8 mouse cellular contexts compared by ENCODE assay signal in genomic region chr1:89580031-89580998, GRCm38 (mm10).
DNase-seq lines count a peak whose midpoint lies in the region; ATAC-seq and TF ChIP-seq lines count a peak whose summit lies in the region.

No protein-coding gene starts in this region.

- TF ChIP-seq CTCF in E14TG2a.4 (conservative IDR thresholded peaks at IDR 0.05; ENCODE audit: low read length), result no peak
- no peak for TF ChIP-seq CTCF in olfactory bulb, adult 2 months (IDR thresholded peaks at IDR 0.05; ENCODE audit: insufficient read depth, low read depth, low read length)

- no peak for TF ChIP-seq POLR2A in olfactory bulb, adult 2 months (IDR thresholded peaks at IDR 0.05; ENCODE audit: insufficient read depth, low read depth, low read length)

- peaks cover 20% of the 10 kb centered on the region for H3K27me3 ChIP-seq in E14TG2a.4 (ENCODE audit: insufficient read depth, low read length)
- H3K27me3 ChIP-seq in forebrain, embryonic 13.5 days, result peaks cover 20% of the 10 kb centered on the region; the same call in 1 of the 2 replicates
- peaks cover 4% of the 10 kb centered on the region; the same call in 1 of the 2 replicates for H3K27me3 ChIP-seq in heart, embryonic 16.5 days (ENCODE audit: control insufficient read depth, insufficient read depth, low read length)
- peaks cover 37% of the 10 kb centered on the region for H3K27me3 ChIP-seq in liver, embryonic 16.5 days (ENCODE audit: control insufficient read depth, insufficient read depth, low read depth, low read length)

- H3K4me3 ChIP-seq in E14TG2a.4 (replicated peaks; ENCODE audit: low read length), result peak overlapping the region; percentile 86
- H3K4me3 ChIP-seq in brown adipose tissue, adult 24 weeks (ENCODE audit: insufficient read depth, low read depth, low read length), result peak overlapping the region; percentile 66
- peak overlapping the region; percentile 75 for H3K4me3 ChIP-seq in forebrain, embryonic 13.5 days
- H3K4me3 ChIP-seq in heart, embryonic 16.5 days (ENCODE audit: low read length), result peak overlapping the region; percentile 74
- H3K4me3 ChIP-seq in liver, embryonic 16.5 days (ENCODE audit: low read depth, low read length), result peak overlapping the region; percentile 62
- peak overlapping the region; percentile 77 for H3K4me3 ChIP-seq in olfactory bulb, adult 2 months (ENCODE audit: insufficient read depth, low read depth, low read length)

- no peak overlapping the region for H3K27ac ChIP-seq in brown adipose tissue, adult 24 weeks (replicated peaks; ENCODE audit: low read depth, low read length)
- H3K27ac ChIP-seq in forebrain, embryonic 13.5 days, result peak overlapping the region; percentile 93
- H3K27ac ChIP-seq in heart, embryonic 16.5 days (ENCODE audit: low read length), result peak overlapping the region; percentile 58
- no peak overlapping the region for H3K27ac ChIP-seq in liver, embryonic 16.5 days (ENCODE audit: low read length)
- no peak overlapping the region for H3K27ac ChIP-seq in olfactory bulb, adult 2 months (ENCODE audit: insufficient read depth, low read depth, low read length)

- H3K9me3 ChIP-seq in E14TG2a.4 (ENCODE audit: low read length), result peaks cover 10% of the 10 kb centered on the region; the same call in 1 of the 2 replicates
- H3K9me3 ChIP-seq in forebrain, embryonic 13.5 days (replicated peaks), result no peaks in the 10 kb centered on the region
- no peaks in the 10 kb centered on the region for H3K9me3 ChIP-seq in heart, embryonic 16.5 days (replicated peaks; ENCODE audit: control insufficient read depth, low read length)
- H3K9me3 ChIP-seq in liver, embryonic 16.5 days (replicated peaks; ENCODE audit: control insufficient read depth, low read length), result no peaks in the 10 kb centered on the region

- peaks cover 42% of the 10 kb centered on the region for H3K4me1 ChIP-seq in E14TG2a.4 (replicated peaks; ENCODE audit: low read depth, low read length)
- H3K4me1 ChIP-seq in brown adipose tissue, adult 24 weeks (ENCODE audit: control insufficient read depth, insufficient read depth, insufficient read length, low read length), result peaks cover 17% of the 10 kb centered on the region
- peaks cover 73% of the 10 kb centered on the region for H3K4me1 ChIP-seq in forebrain, embryonic 13.5 days
- peaks cover 23% of the 10 kb centered on the region for H3K4me1 ChIP-seq in heart, embryonic 16.5 days (ENCODE audit: control insufficient read depth, insufficient read depth, low read length)
- peaks cover 2% of the 10 kb centered on the region for H3K4me1 ChIP-seq in liver, embryonic 16.5 days (ENCODE audit: control insufficient read depth, low read depth, low read length)
- peaks cover 28% of the 10 kb centered on the region for H3K4me1 ChIP-seq in olfactory bulb, adult 2 months (ENCODE audit: control insufficient read depth, insufficient read depth, low read length)

- peak overlapping the region; percentile 97 for H3K4me2 ChIP-seq in forebrain, embryonic 13.5 days
- H3K4me2 ChIP-seq in heart, embryonic 16.5 days (ENCODE audit: low read depth, low read length), result peak overlapping the region; percentile 100
- peak overlapping the region; percentile 79 for H3K4me2 ChIP-seq in liver, embryonic 16.5 days (ENCODE audit: low read depth, low read length)

- peak; percentile 89 to 91 for DNase-seq in kidney, postnatal 4 days
- DNase-seq in urinary bladder, adult 18-20 months (ENCODE audit: low spot score in 2 of 2), result peak; percentile 66 to 68

- peak; percentile 82 for ATAC-seq in forebrain, embryonic 13.5 days
- peak; percentile 75 for ATAC-seq in heart, embryonic 16.5 days (replicated peaks; ENCODE audit: extremely low read depth, insufficient read depth, low FRiP score)
- peak; percentile 73 for ATAC-seq in liver, embryonic 16.5 days (ENCODE audit: low read depth)

- H3K9ac ChIP-seq in forebrain, embryonic 13.5 days, result peak overlapping the region; percentile 90
- peak overlapping the region; percentile 79 for H3K9ac ChIP-seq in heart, embryonic 16.5 days (ENCODE audit: low read length)
- H3K9ac ChIP-seq in liver, embryonic 16.5 days (ENCODE audit: low read depth, low read length), result peak overlapping the region; percentile 39; the same call in 1 of the 2 replicates

- under 1% methylated on average over 107 of the region's 146 CpGs for WGBS in forebrain, embryonic 13.5 days
- under 1% methylated on average over 132 of the region's 146 CpGs for WGBS in heart, embryonic 16.5 days
- WGBS in liver, embryonic 16.5 days (ENCODE audit: insufficient replicate concordance), result under 1% methylated on average over 109 of the region's 146 CpGs
- under 1% methylated on average over 144 of the region's 146 CpGs for WGBS in olfactory bulb, adult 2 months

- no peaks in the 10 kb centered on the region for H3K36me3 ChIP-seq in E14TG2a.4 (ENCODE audit: insufficient read depth, low read length)
- no peaks in the 10 kb centered on the region for H3K36me3 ChIP-seq in forebrain, embryonic 13.5 days (ENCODE audit: poor library complexity, severe bottlenecking)
- no peaks in the 10 kb centered on the region for H3K36me3 ChIP-seq in heart, embryonic 16.5 days (ENCODE audit: control insufficient read depth, insufficient read depth)
- no peaks in the 10 kb centered on the region for H3K36me3 ChIP-seq in liver, embryonic 16.5 days (ENCODE audit: control insufficient read depth, insufficient read depth)

Comparison
In these comparisons a context has a peak if more than half of its experiments do, and no peak if none do; other contexts are left out.
1. H3K27ac ChIP-seq: peak in forebrain, embryonic 13.5 days (single experiment) and heart, embryonic 16.5 days (single experiment); none in brown adipose tissue, adult 24 weeks (single experiment), liver, embryonic 16.5 days (single experiment) and olfactory bulb, adult 2 months (single experiment).
2. H3K9ac ChIP-seq: peak in every context shown above with its lines; median percentile 90 in forebrain, embryonic 13.5 days; 79 in heart, embryonic 16.5 days; 39 in liver, embryonic 16.5 days.
3. Peak in every context shown above with its lines, with median percentiles within 50 percentile points of each other: H3K4me3 ChIP-seq, ATAC-seq and H3K4me2 ChIP-seq.